Mouse (Mus musculus) induced T-regulatory cell, adult 2 months (primary cell): Measurements from ENCODE around the gene Lyrm9.
A peak's percentile ranks its signal among the peaks of the same experiment; 100 is the strongest.
"Not testable (repeated sequence)": the region's sequence is repeated elsewhere in the genome, so short reads cannot be mapped to it uniquely, and the experiment has no call there.

Experiments
- DNase-seq: peaks from one replicate; pipeline ENCODE4 v3.0.0-alpha.2; 2012; ENCODE audit warnings: low read depth

Lyrm9 gene

GRCm38 (mm10) chr11:78851216-78851870 lies 25.0 kb downstream of the Lyrm9 start:
- DNase-seq: no peak

GRCm38 (mm10) chr11:78851871-78852265 lies 25.5 kb downstream of the Lyrm9 start:
- no peak for DNase-seq

GRCm38 (mm10) chr11:78852529-78852928 lies 26.1 kb downstream of the Lyrm9 start:
- no peak for DNase-seq

GRCm38 (mm10) chr11:78856310-78856709 lies 29.9 kb downstream of the Lyrm9 start:
- DNase-seq: peak; percentile 87

GRCm38 (mm10) chr11:78857611-78858010 lies 31.2 kb downstream of the Lyrm9 start:
- DNase-seq: no peak

- DNase-seq: no peak
Observed at GRCm38 (mm10) chr11:78863898-78864297, 37.5 kb downstream of the Lyrm9 start.

GRCm38 (mm10) chr11:78864567-78865278 lies 38.3 kb downstream of the Lyrm9 start:
- DNase-seq: peak; percentile 52

GRCm38 (mm10) chr11:78865314-78865713 lies 38.9 kb downstream of the Lyrm9 start:
- DNase-seq: no peak

GRCm38 (mm10) chr11:78866486-78866885 lies 40.1 kb downstream of the Lyrm9 start:
- DNase-seq: no peak

- DNase-seq: no peak
Observed at GRCm38 (mm10) chr11:78867696-78868095, 41.3 kb downstream of the Lyrm9 start.

- DNase-seq: not testable (repeated sequence)
Observed at GRCm38 (mm10) chr11:78869205-78869604, 42.8 kb downstream of the Lyrm9 start.

GRCm38 (mm10) chr11:78870891-78871290 lies 44.5 kb downstream of the Lyrm9 start:
- no peak for DNase-seq

GRCm38 (mm10) chr11:78872782-78873181 lies 46.4 kb downstream of the Lyrm9 start:
- no peak for DNase-seq

GRCm38 (mm10) chr11:78879727-78880126 lies 53.3 kb downstream of the Lyrm9 start:
- no peak for DNase-seq

- DNase-seq: no peak
Observed at GRCm38 (mm10) chr11:78886693-78887092, 60.3 kb downstream of the Lyrm9 start.

- peak; percentile 84 for DNase-seq
Observed at GRCm38 (mm10) chr11:78887102-78887971, 61.0 kb downstream of the Lyrm9 start.

GRCm38 (mm10) chr11:78889156-78889555 lies 62.8 kb downstream of the Lyrm9 start:
- DNase-seq: no peak
